ENCODE assay signal across 11 mouse cellular contexts in the genomic region with DNA sequence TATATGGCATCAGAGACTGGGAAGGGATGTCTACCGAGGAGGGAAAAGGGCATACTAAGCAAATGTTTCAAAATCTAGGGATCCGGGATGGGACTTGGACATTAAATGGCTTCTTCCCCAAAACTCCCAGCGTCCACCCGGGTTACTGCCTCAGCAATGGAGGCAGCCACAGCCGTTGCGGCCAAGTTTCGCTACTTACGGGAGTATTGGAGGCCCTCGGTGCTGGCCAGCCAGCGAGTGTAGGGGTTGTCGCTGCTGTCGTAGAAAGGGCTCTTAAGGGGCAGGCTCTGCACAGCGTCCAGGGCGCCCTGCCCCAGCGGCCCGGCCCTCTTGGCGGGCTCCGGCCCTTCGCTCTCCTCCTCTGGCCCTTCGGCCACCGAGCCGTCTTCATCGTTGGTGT. TPM values are rescaled to one million over a fixed set of nuclear protein-coding genes. Genes with fewer than 3 reads are reported as not detected.
DNase-seq lines count a peak whose midpoint lies in the region; ATAC-seq and TF ChIP-seq lines count a peak whose summit lies in the region.
"Had no signal": no experiment of that assay in that cellular context is flagged by ENCODE, and none has a peak within 500 bp of the region (broad histone marks: within the 10 kb centered on the region; RNA-seq: fewer than 3 reads in every experiment).

No protein-coding gene starts in this region.

- no peak overlapping the region for H3K27ac ChIP-seq in gastrocnemius, adult 2 months
- H3K27ac ChIP-seq in midbrain, embryonic 11.5 days (ENCODE audit: low read depth, low read length), result peak overlapping the region; percentile 59

- H3K4me1 ChIP-seq in G1E (ENCODE audit: insufficient read depth, low read depth, low read length), result no peaks in the 10 kb centered on the region
- peaks cover 45% of the 10 kb centered on the region for H3K4me1 ChIP-seq in midbrain, embryonic 11.5 days (ENCODE audit: control insufficient read depth, insufficient read depth, low read length)

- peaks cover 3% of the 10 kb centered on the region; the same call in 1 of the 2 replicates for H3K27me3 ChIP-seq in G1E (ENCODE audit: insufficient read depth, low read length)
- peaks cover 96% of the 10 kb centered on the region for H3K27me3 ChIP-seq in midbrain, embryonic 11.5 days (ENCODE audit: control insufficient read depth, insufficient read depth, low read length)

- no peaks in the 10 kb centered on the region for H3K36me3 ChIP-seq in G1E (replicated peaks)
- no peaks in the 10 kb centered on the region for H3K36me3 ChIP-seq in midbrain, embryonic 11.5 days (ENCODE audit: control insufficient read depth, insufficient read depth, low read length)

- intact Hi-C loops in gastrocnemius, adult 2 months (cut with DNase I), result no loop called here

- H3K4me3 ChIP-seq in gastrocnemius, adult 2 months, result peak overlapping the region; percentile 69
- peak overlapping the region; percentile 2; the same call in 1 of the 2 replicates for H3K4me3 ChIP-seq in G1E (ENCODE audit: low read depth, low read length)
- peak overlapping the region; percentile 38 for H3K4me3 ChIP-seq in midbrain, embryonic 11.5 days (ENCODE audit: low read depth, low read length)

- no peak for DNase-seq in gastrocnemius, adult 2 months
- DNase-seq in gastrocnemius, adult 18-20 months (ENCODE audit: low spot score), result no peak
- DNase-seq in G1E (ENCODE audit: low spot score), result no peak
- peak; percentile 97 for DNase-seq in midbrain, embryonic 11.5 days (ENCODE audit: low spot score, missing footprints)
- no peak for DNase-seq in urinary bladder, adult 18-20 months (ENCODE audit: low spot score in 2 of 2)
- no peak for DNase-seq in spleen, postnatal 10 days (ENCODE audit: low spot score in 2 of 2)
- DNase-seq: cerebellum, adult 11-12 months; thymus, postnatal 4 days had no signal

- ATAC-seq in G1E (ENCODE audit: extremely low read depth, insufficient number of reproducible peaks, low FRiP score, poor library complexity, severe bottlenecking), result no peak
- ATAC-seq in granulocyte monocyte progenitor cell, adult 5-6 weeks (replicated peaks; ENCODE audit: poor library complexity, severe bottlenecking), result peak; percentile 20; the same call in 1 of the 2 replicates
- ATAC-seq in midbrain, embryonic 11.5 days (ENCODE audit: low FRiP score), result no peak
- ATAC-seq in activated CD4-positive, CD25-positive, alpha-beta regulatory T cell, adult 4 months, result no peak

- peaks cover 59% of the 10 kb centered on the region for H3K9me3 ChIP-seq in G1E (replicated peaks)
- H3K9me3 ChIP-seq in midbrain, embryonic 11.5 days (ENCODE audit: control insufficient read depth, low read length), result no peaks in the 10 kb centered on the region

- no peak for TF ChIP-seq CTCF in gastrocnemius, adult 2 months (IDR thresholded peaks at IDR 0.05)
- no peak for TF ChIP-seq CTCF in G1E (IDR thresholded peaks at IDR 0.05; ENCODE audit: low read depth, low read length)

- H3K4me2 ChIP-seq in midbrain, embryonic 11.5 days, result peak overlapping the region; percentile 33

- WGBS in midbrain, embryonic 11.5 days, result 1% methylated on average over 23 of the region's 23 CpGs

- peak overlapping the region; percentile 69 for H3K9ac ChIP-seq in midbrain, embryonic 11.5 days (ENCODE audit: low read length)

RNA-seq across cellular contexts. Expression of gene Nkx2-2, which starts 8.5 kb away (rescaled TPM):
- not detected for total RNA-seq in gastrocnemius, adult 2 months (2021)
- total RNA-seq in gastrocnemius, adult 18-20 months (2021), result not detected
- not detected in 2 replicates for total RNA-seq in G1E (2014; fragmentation: Nextera tagmentation)
- 0.41 TPM in 1 of 2 replicates, not detected in the other for total RNA-seq in G1E (2017)
- polyA plus RNA-seq in G1E (2012), result not detected in 2 replicates
- total RNA-seq in granulocyte monocyte progenitor cell, adult 5-6 weeks (2014; fragmentation: Nextera tagmentation), result not detected in 2 replicates
- total RNA-seq in granulocyte monocyte progenitor cell, adult 5-6 weeks (2017), result not detected in 2 replicates
- 14.7 and 16.8 TPM in 2 replicates for polyA plus RNA-seq in midbrain, embryonic 11.5 days (2014; fragmentation: Nextera tagmentation; extraction: Ambion mirVana)
- not detected for polyA plus RNA-seq in activated CD4-positive, CD25-positive, alpha-beta regulatory T cell, adult 4 months (2017; shearing (Covaris generic))
- total RNA-seq: liver, adult 2 months had no signal
- polyA plus RNA-seq: liver, adult 2 months had no signal

Comparison
In these comparisons a context has a peak if more than half of its experiments do, and no peak if none do; other contexts are left out.
1. H3K4me3 ChIP-seq: peak in every context shown above with its lines; median percentile 69 in gastrocnemius, adult 2 months; 38 in midbrain, embryonic 11.5 days; 2 in G1E.